Mouse (Mus musculus) cerebellum, adult 9-11 months (tissue): ENCODE data around the gene Olfr279.
"Not testable (repeated sequence)": the region's sequence is repeated elsewhere in the genome, so short reads cannot be mapped to it uniquely, and the experiment has no call there.

Experiments
- DNase-seq: peaks from one replicate; pipeline ENCODE4 v3.0.0; 2022

Gene Olfr279

GRCm38 (mm10) chr15:98511386-98511928 is 19.3 kb downstream of the Olfr279 start:
- no peak for DNase-seq

GRCm38 (mm10) chr15:98512232-98512631 is 20.0 kb downstream of the Olfr279 start:
- no peak for DNase-seq

- DNase-seq: peak; percentile 52
Observed at GRCm38 (mm10) chr15:98512799-98513321, 20.7 kb downstream of the Olfr279 start.

- not testable (repeated sequence) for DNase-seq
Observed at GRCm38 (mm10) chr15:98513676-98514075, 21.5 kb downstream of the Olfr279 start.

GRCm38 (mm10) chr15:98514146-98514545 is 21.9 kb downstream of the Olfr279 start:
- no peak for DNase-seq

- not testable (repeated sequence) for DNase-seq
Observed at GRCm38 (mm10) chr15:98514845-98515244, 22.6 kb downstream of the Olfr279 start.

GRCm38 (mm10) chr15:98517380-98518355 is 25.5 kb downstream of the Olfr279 start:
- peak; percentile 56 for DNase-seq

- no peak for DNase-seq
Observed at GRCm38 (mm10) chr15:98521245-98521644, 29.0 kb downstream of the Olfr279 start.

- DNase-seq: no peak
Observed at GRCm38 (mm10) chr15:98526057-98526456, 33.9 kb downstream of the Olfr279 start.

GRCm38 (mm10) chr15:98527056-98527771 is 35.0 kb downstream of the Olfr279 start:
- no peak for DNase-seq

GRCm38 (mm10) chr15:98528066-98528563 is 35.9 kb downstream of the Olfr279 start:
- DNase-seq: no peak

GRCm38 (mm10) chr15:98532281-98532680 is 40.1 kb downstream of the Olfr279 start:
- no peak for DNase-seq

GRCm38 (mm10) chr15:98533035-98533531 is 40.9 kb downstream of the Olfr279 start:
- DNase-seq: no peak

GRCm38 (mm10) chr15:98533881-98534627 is 41.9 kb downstream of the Olfr279 start, which contains the start of gene Kansl2:
Gene Kansl2, minus strand, starts transcription at chr15:98534264.
- peak; percentile 99 for DNase-seq

- no peak for DNase-seq
Observed at GRCm38 (mm10) chr15:98535921-98536320, 43.7 kb downstream of the Olfr279 start.

GRCm38 (mm10) chr15:98536828-98537510 is 44.8 kb downstream of the Olfr279 start:
- DNase-seq: no peak

- no peak for DNase-seq
Observed at GRCm38 (mm10) chr15:98537923-98538322, 45.7 kb downstream of the Olfr279 start.

GRCm38 (mm10) chr15:98541064-98541463 is 48.9 kb downstream of the Olfr279 start:
- no peak for DNase-seq

- DNase-seq: no peak
Observed at GRCm38 (mm10) chr15:98543341-98543740, 51.1 kb downstream of the Olfr279 start.

- DNase-seq: no peak
Observed at GRCm38 (mm10) chr15:98545151-98545550, 52.9 kb downstream of the Olfr279 start.

GRCm38 (mm10) chr15:98546843-98547242 is 54.6 kb downstream of the Olfr279 start:
- DNase-seq: no peak
